Mouse (Mus musculus): ENCODE measurements around the gene Prss22. TPM values are rescaled to one million over a fixed set of nuclear protein-coding genes. Genes with fewer than 3 reads are reported as not detected.

Prss22 gene
- polyA plus RNA-seq, 1 experiment from 2014 or later: not detected

DNA sequence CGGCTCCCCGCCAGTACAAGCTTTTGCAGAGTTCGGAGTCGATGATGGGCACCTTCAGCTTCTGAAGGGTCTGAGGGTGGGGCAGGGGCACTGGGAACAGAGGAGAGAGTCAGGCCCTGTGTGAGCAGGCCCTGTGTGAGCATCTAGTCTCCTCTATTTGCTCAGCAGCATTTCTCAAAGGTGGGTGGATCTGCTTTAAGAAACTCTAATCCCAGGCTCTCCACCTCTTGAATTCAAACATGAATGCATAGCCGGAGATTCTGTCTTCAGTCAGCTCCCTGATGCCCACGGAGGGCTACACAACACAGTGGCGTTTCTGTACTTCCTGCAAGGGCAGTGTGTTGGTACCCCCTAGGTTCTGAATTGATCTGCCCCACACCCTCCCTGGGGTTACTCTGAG is 3.2 kb downstream of the Prss22 start:
- 58% methylated on average over 7 of the region's 7 CpGs for WGBS (ENCODE audit: insufficient replicate concordance)
- Histone ChIP-seq H3K27me3 (0 out of 2 replicates have a peak, but pooled peaks cover 4% of the 10 kb centered on the region), H3K9me3 (replicated peaks) (no peaks in the 10 kb centered on the region), H3K4me3 (replicated peaks) (no peak overlapping the region), H3K4me1 (replicated peaks) (peaks cover 8% of the 10 kb centered on the region), H3K9ac (no peak overlapping the region), H3K27ac (no peak overlapping the region), H3K36me3 (no peaks in the 10 kb centered on the region), H3K4me2 (no peak overlapping the region)
- no peak for DNase-seq
- no peak for ATAC-seq (ENCODE audit: low read depth)

DNA sequence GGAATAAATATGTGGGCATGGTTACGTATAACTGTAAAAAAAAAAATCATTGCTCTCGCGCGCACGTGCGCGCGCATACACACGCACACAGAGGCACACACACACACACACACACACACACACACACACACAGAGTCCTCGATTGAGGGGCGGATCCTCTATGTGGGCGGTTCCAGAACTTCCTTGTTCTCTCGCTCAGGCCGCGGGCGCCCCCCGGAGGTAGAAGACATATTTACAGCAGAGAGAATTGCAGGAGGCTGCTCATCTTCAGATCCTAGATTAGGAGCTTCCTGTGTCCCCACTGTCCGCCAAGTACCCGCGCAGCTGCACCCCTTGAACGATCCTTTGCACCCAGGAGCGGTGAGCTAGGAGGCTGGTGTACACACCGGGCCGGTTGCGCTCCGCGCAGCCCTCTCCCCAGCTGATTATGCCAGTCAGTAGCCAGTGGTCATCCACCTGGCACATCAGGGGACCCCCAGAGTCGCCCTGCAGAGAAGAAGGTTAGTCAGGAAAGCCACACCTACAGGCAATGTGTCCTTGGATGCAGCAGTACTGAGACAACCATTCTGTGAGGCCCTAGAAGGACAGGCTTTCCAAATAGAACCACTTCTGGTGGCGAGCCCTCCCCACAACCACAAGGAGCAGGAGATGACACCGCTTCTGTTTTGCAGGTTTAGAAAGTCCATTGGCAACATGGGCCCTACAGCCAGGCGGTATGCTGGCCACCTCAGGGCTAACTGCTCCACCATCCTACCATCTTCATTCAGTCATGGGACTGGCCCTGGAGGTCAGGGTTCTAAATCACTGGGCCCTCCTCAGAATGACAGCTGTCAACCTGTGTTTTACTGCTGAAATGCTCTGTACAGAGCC is 4.1 kb downstream of the Prss22 start:
- Histone ChIP-seq H3K27ac (no peak overlapping the region), H3K9me3 (replicated peaks) (no peaks in the 10 kb centered on the region), H3K36me3 (no peaks in the 10 kb centered on the region), H3K4me2 (peak overlapping the region; percentile 35), H3K4me1 (replicated peaks) (peaks cover 8% of the 10 kb centered on the region), H3K27me3 (0 out of 2 replicates have a peak, but pooled peaks cover 4% of the 10 kb centered on the region), H3K9ac (peak overlapping the region; percentile 26; the same call in 1 of the 2 replicates), H3K4me3 (replicated peaks) (no peak overlapping the region)
- WGBS (ENCODE audit: insufficient replicate concordance): 8% methylated on average over 31 of the region's 31 CpGs
- peak; percentile 76 for DNase-seq
- ATAC-seq (ENCODE audit: low read depth): peak; percentile 59

DNA sequence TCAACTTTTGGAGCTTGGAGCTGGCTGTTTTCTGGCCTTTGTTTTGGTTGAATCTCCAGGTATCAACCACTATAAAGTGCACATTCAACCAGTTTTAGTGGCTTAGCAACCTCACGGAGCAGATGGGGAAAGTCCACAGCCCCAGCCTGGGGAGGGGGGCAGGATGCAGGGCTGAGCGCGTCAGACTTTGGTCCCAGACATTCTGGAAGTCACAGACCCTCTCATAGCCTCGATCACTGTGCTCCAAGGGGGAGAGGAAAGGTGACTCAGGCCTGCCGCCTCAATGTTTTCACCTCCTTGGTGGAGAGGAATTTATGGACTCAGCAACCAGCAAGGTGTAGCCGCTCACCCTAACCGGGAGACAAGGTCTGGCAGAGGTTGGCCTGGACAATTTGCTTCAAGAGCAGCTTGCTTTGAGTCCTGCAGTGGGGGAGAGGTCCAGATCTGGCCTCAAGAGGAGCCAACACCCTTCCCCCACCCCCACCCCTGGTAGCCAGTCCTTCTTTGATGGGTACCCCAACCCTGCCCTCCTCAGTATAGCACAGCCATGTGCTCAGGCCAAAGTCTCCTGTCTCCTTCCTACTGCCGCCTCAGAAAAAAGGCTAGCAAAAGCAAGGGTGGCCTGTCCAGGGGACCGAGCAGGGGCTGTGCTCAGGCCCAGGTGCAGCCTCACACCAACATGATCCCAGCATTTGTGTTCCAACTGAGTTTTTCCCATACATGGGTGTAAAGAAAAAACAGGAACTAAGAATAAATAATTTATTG is 4.9 kb downstream of the Prss22 start:
- no peak overlapping the region for H3K9ac ChIP-seq
- no peak overlapping the region for H3K4me3 ChIP-seq (replicated peaks)
- H3K36me3 ChIP-seq: no peaks in the 10 kb centered on the region
- H3K9me3 ChIP-seq (replicated peaks): no peaks in the 10 kb centered on the region
- DNase-seq: no peak
- H3K27me3 ChIP-seq: 0 out of 2 replicates have a peak, but pooled peaks cover 6% of the 10 kb centered on the region
- H3K4me2 ChIP-seq: peak overlapping the region; percentile 35
- H3K27ac ChIP-seq: no peak overlapping the region
- H3K4me1 ChIP-seq (replicated peaks): peaks cover 8% of the 10 kb centered on the region
- peak; percentile 52; the same call in 1 of the 2 replicates for ATAC-seq (ENCODE audit: low read depth)
- WGBS (ENCODE audit: insufficient replicate concordance): 65% methylated on average over 9 of the region's 9 CpGs

DNA sequence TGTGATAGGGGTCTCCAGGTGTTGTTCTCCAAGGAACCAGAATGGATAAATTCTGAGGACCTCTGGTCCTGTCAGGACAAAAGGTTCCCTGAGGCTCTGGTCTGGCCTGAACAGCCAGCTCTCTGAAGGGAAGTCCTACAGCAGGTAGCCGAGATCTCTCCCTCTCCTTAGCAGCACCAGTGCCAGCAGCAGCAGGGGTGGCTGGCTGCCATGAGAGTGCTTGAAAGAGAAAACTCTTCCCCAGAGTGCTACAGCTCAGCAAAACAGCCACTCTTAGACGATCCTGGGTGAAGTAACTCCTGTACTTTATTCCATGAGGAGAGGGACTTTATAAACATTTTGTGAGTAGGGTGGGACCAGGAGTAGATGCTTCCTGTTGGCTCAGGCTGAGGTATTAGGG is 8.1 kb downstream of the Prss22 start:
- no peak overlapping the region for H3K27ac ChIP-seq
- ATAC-seq (ENCODE audit: low read depth) (no peak), DNase-seq (no peak)
- 0 out of 2 replicates have a peak, but pooled peaks cover 6% of the 10 kb centered on the region for H3K27me3 ChIP-seq
- WGBS (ENCODE audit: insufficient replicate concordance): 26% methylated on average over 2 of the region's 2 CpGs
- H3K9ac ChIP-seq: no peak overlapping the region
- peaks cover 8% of the 10 kb centered on the region for H3K4me1 ChIP-seq (replicated peaks)
- H3K9me3 ChIP-seq (replicated peaks): no peaks in the 10 kb centered on the region
- H3K4me2 ChIP-seq: no peak overlapping the region
- H3K36me3 ChIP-seq: no peaks in the 10 kb centered on the region
- H3K4me3 ChIP-seq (replicated peaks): no peak overlapping the region

DNA sequence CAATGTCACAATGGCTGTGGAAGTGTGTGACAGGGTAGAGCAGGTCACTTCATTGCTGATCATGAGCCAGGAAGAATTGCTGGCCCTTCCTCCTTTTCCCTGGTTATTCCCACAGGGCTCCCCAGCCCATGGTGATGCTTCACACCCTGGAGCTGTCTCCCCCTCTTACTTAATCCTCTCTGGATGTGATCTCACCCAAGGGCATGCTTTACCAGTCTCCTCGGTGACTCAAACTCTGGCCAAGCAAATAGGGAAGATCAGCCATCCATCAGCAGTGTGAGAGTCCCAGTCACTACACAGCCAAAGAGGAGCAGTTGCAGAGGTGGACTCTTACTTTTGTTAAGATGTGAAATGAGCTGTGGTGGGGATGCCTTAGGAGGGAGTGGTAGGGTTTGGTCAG is 12.9 kb downstream of the Prss22 start:
- 68% methylated on average over 1 of the region's 1 CpGs for WGBS (ENCODE audit: insufficient replicate concordance)
- Histone ChIP-seq H3K36me3 (no peaks in the 10 kb centered on the region), H3K27me3 (0 out of 2 replicates have a peak, but pooled peaks cover 6% of the 10 kb centered on the region), H3K9ac (no peak overlapping the region), H3K4me1 (replicated peaks) (peaks cover 3% of the 10 kb centered on the region; the same call in 1 of the 2 replicates), H3K4me2 (no peak overlapping the region), H3K27ac (no peak overlapping the region), H3K9me3 (replicated peaks) (no peaks in the 10 kb centered on the region), H3K4me3 (replicated peaks) (no peak overlapping the region)
- ATAC-seq (ENCODE audit: low read depth) (no peak), DNase-seq (no peak)

DNA sequence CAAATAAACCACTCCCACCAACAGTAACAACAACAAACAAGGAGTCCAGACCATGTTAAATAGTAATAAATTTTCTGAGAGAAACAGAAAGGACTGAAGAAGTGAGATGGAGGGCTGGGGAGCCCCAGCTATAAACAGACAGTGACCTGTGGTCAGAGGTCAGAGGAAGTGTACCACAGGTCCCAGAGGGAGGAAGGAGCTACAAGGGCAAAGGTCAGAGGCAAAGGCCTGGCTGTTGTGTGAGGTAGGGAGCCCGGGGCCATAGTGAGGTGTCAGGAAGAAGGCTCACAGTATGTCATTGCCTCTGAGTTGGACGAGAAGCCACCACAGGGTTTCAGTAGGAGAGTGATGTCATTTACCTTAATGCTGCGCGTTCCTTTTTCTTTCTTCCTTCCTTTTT is 15.0 kb downstream of the Prss22 start:
- no peaks in the 10 kb centered on the region for H3K36me3 ChIP-seq
- no peaks in the 10 kb centered on the region for H3K9me3 ChIP-seq (replicated peaks)
- ATAC-seq (ENCODE audit: low read depth) (no peak), DNase-seq (no peak)
- H3K4me2 ChIP-seq: no peak overlapping the region
- no peak overlapping the region for H3K27ac ChIP-seq
- WGBS (ENCODE audit: insufficient replicate concordance): 37% methylated on average over 4 of the region's 4 CpGs
- no peak overlapping the region for H3K4me3 ChIP-seq (replicated peaks)
- H3K4me1 ChIP-seq (replicated peaks): peaks cover 3% of the 10 kb centered on the region; the same call in 1 of the 2 replicates
- H3K9ac ChIP-seq: no peak overlapping the region
- 0 out of 2 replicates have a peak, but pooled peaks cover 4% of the 10 kb centered on the region for H3K27me3 ChIP-seq

DNA sequence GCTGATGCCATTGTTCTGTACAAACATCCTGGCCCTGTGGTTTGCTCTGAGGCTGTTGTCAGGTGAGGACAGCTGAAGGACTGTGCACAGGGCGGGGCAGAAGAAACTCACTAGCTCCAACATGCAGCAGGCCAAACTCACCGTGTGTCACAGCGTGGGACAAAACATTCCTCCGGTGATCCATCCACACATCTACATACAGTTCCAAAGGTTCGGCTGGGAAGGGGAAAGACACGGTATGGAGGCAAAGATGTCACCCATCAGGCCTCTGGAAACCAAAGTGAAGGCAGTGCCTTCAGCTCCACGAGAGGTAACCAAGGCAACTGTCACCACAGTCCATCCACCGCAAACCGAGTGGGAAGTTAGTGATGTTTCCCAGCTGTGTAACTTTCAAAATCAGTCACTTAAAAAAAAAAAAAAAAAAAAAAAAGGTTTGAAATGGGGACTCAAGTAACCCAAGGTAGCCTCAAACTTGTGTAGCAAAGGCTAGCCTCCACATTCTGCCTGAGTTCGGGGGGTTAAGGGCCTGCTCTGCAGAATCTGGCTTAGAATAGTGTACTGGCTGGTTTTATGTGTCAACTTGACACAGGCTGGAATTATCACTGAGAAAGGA is 17.5 kb downstream of the Prss22 start, which contains the start of gene Prss30:
Prss30 (minus strand) TSS at position 270 of the 613 bp plus-strand sequence.
- H3K9ac ChIP-seq: no peak within 1 kb of the TSS

DNA sequence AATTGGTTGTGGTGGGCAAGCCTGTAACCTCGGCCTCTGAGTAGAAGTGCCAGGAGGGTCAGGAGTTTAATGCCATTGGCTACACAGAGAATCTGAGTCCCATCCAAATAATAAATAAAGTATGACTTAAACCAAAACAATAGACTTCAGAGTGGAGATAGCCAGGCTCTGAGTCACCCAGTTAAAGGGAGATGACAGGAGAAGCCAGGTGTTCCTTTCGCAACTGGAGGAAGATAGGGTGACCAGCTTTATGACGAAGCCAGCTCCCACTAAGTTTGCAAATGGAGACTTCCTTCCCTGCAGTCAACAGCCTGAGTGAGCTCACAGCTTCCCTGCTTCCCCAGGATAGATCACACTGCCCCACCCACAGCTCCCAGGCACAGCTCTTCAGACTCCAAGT is 18.4 kb downstream of the Prss22 start:
- Histone ChIP-seq H3K9ac (no peak overlapping the region), H3K27ac (no peak overlapping the region), H3K4me1 (replicated peaks) (peaks cover 3% of the 10 kb centered on the region; the same call in 1 of the 2 replicates), H3K9me3 (replicated peaks) (no peaks in the 10 kb centered on the region), H3K4me2 (no peak overlapping the region), H3K4me3 (replicated peaks) (no peak overlapping the region), H3K36me3 (no peaks in the 10 kb centered on the region), H3K27me3 (no peaks in the 10 kb centered on the region)
- 55% methylated on average over 3 of the region's 3 CpGs for WGBS (ENCODE audit: insufficient replicate concordance)
- DNase-seq (no peak), ATAC-seq (ENCODE audit: low read depth) (no peak)

More for the DNA sequence above, 17.5 kb downstream of the Prss22 start, which contains the start of gene Prss30:
- no peak within 1 kb of the TSS for H3K4me2 ChIP-seq
- no peak within 1 kb of the TSS for H3K27ac ChIP-seq
- 61% methylated on average over 10 of the region's 10 CpGs for WGBS (ENCODE audit: insufficient replicate concordance)
- H3K4me3 ChIP-seq (replicated peaks): no peak within 1 kb of the TSS
- ATAC-seq (ENCODE audit: low read depth): no peak
- H3K4me1 ChIP-seq (replicated peaks): peaks cover 3% of the 10 kb centered on the region; the same call in 1 of the 2 replicates
- H3K36me3 ChIP-seq: no peaks in the 10 kb centered on the region
- DNase-seq: no peak
- H3K9me3 ChIP-seq (replicated peaks): no peaks in the 10 kb centered on the region
- no peaks in the 10 kb centered on the region for H3K27me3 ChIP-seq

DNA sequence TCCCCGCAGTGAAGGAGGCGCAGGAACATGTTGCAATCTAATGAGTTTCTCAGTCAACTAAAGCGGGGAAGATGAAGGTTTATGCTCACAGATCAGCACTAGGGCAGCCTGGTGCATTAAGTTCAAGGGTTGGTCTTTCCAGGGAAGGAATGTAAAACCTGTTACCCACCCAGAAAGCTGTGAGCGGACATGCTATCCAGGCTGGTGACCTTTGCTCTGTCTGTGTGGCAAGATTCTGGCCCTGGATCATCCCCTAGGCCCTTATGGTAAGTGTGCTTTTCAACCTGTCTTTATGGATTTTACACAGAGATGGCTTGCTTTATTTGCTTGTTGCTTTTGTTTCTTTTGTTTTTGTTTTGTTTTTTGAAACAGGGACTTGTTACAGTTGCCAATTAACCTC is 21.2 kb downstream of the Prss22 start:
- Histone ChIP-seq H3K9ac (no peak overlapping the region), H3K27ac (no peak overlapping the region), H3K4me1 (replicated peaks) (no peaks in the 10 kb centered on the region), H3K9me3 (replicated peaks) (no peaks in the 10 kb centered on the region), H3K36me3 (no peaks in the 10 kb centered on the region), H3K27me3 (no peaks in the 10 kb centered on the region), H3K4me3 (replicated peaks) (no peak overlapping the region), H3K4me2 (no peak overlapping the region)
- ATAC-seq (ENCODE audit: low read depth) (no peak), DNase-seq (no peak)
- 63% methylated on average over 4 of the region's 4 CpGs for WGBS (ENCODE audit: insufficient replicate concordance)

DNA sequence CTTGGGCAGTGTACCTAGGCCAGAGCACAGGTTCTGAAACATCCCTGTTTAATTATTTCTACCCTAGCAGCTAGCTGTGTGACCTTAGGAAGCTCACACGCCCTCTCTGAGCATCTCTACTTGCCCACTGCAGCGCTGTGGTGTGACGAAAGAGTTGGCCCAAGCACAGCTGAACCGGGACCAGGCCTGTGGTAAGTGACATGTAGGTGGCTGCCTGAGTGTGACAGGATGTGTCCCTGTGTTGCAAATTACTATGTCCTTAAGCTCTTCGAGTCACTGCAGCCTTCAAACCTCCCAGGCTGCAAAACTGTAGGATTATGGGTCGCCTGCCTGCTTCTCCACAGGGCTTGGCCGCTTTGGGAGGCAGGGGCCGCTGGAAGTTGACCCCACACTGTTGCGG is 26.6 kb downstream of the Prss22 start:
- no peak for DNase-seq
- Histone ChIP-seq H3K36me3 (no peaks in the 10 kb centered on the region), H3K4me2 (no peak overlapping the region), H3K27me3 (no peaks in the 10 kb centered on the region), H3K9ac (no peak overlapping the region), H3K9me3 (replicated peaks) (no peaks in the 10 kb centered on the region), H3K4me1 (replicated peaks) (no peaks in the 10 kb centered on the region), H3K4me3 (replicated peaks) (no peak overlapping the region), H3K27ac (no peak overlapping the region)
- ATAC-seq (ENCODE audit: low read depth): no peak
- WGBS (ENCODE audit: insufficient replicate concordance): 62% methylated on average over 9 of the region's 9 CpGs

DNA sequence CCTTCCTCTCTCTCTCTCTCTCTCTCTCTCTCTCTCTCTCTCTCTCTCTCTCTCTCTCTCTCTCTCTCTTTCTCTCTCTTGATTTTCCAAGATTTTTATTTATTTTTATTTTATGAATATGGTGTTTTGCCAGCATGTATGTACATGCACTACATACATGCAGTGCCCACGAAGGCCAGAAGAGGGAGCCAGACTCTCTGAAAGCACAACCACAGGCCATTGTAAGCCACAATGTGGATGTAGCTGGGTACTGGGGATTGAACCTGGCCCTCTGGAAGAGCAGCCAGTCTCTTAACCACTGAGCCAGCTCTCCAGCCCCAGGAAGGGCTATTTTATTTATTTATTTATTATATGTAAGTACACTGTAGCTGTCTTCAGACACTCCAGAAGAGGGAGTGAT is 28.7 kb downstream of the Prss22 start:
- peak; percentile 25 for DNase-seq
- WGBS (ENCODE audit: insufficient replicate concordance): 0% methylated on average over 1 of the region's 1 CpGs

More for the DNA sequence above, 28.7 kb downstream of the Prss22 start:
- H3K4me2 ChIP-seq: no peak overlapping the region
- H3K4me3 ChIP-seq (replicated peaks): no peak overlapping the region
- no peaks in the 10 kb centered on the region for H3K9me3 ChIP-seq (replicated peaks)
- H3K27me3 ChIP-seq: no peaks in the 10 kb centered on the region
- H3K36me3 ChIP-seq: no peaks in the 10 kb centered on the region
- no peak overlapping the region for H3K27ac ChIP-seq
- H3K4me1 ChIP-seq (replicated peaks): no peaks in the 10 kb centered on the region
- no peak for ATAC-seq (ENCODE audit: low read depth)
- no peak overlapping the region for H3K9ac ChIP-seq
